Mouse (Mus musculus) liver, postnatal 0 days (tissue): ENCODE data around the gene Cnih4. TPM values are rescaled to one million over a fixed set of nuclear protein-coding genes. Genes with fewer than 3 reads are reported as not detected.
A peak's percentile ranks its signal among the peaks of the same experiment; 100 is the strongest.

Experiments
- ATAC-seq: fragments of 200-750 bp; cut with Nextera tagmentation; 2 replicates; pipeline ENCODE4 v1.8.0; 2017; ENCODE audit warnings: mild to moderate bottlenecking, moderate library complexity
- DNase-seq: peaks from one replicate; pipeline ENCODE4 v3.0.0-alpha.2; 2016
- H3K27ac ChIP-seq: fragments of 300-500 bp; sonication (generic); 2 replicates; pipeline ENCODE4 v1.5.1; 2014; ENCODE audit warnings: antibody characterized with exemption, moderate library complexity, mild to moderate bottlenecking, low read depth
- H3K27me3 ChIP-seq: fragments of 300-500 bp; sonication (generic); 2 replicates; pipeline ENCODE4 v1.6.1; 2014; ENCODE audit warnings: low read length, control low read depth, mixed read lengths; ENCODE audit not compliant: insufficient read depth
- H3K36me3 ChIP-seq: fragments of 300-500 bp; sonication (generic); replicated peaks from 2 replicates; pipeline ENCODE4 v1.6.1; 2014; ENCODE audit warnings: mild to moderate bottlenecking, control low read depth, low read length, moderate library complexity, mixed read lengths; ENCODE audit not compliant: insufficient read depth
- H3K4me1 ChIP-seq: fragments of 300-500 bp; sonication (generic); 2 replicates; pipeline ENCODE4 v1.6.1; 2014; ENCODE audit warnings: antibody characterized with exemption, mild to moderate bottlenecking, control low read depth; ENCODE audit not compliant: insufficient read depth
- H3K4me2 ChIP-seq: fragments of 300-500 bp; sonication (generic); 2 replicates; pipeline ENCODE4 v1.6.1; 2014; ENCODE audit warnings: low read depth, mild to moderate bottlenecking, low read length, moderate library complexity, mixed read lengths
- H3K4me3 ChIP-seq: fragments of 300-500 bp; sonication (generic); 2 replicates; pipeline ENCODE4 v1.5.1; 2014; ENCODE audit warnings: low read depth, low read length
- H3K9ac ChIP-seq: fragments of 300-500 bp; sonication (generic); replicated peaks from 2 replicates; pipeline ENCODE4 v1.6.1; 2014; ENCODE audit warnings: mild to moderate bottlenecking, moderate library complexity
- H3K9me3 ChIP-seq: fragments of 300-500 bp; sonication (generic); 2 replicates; pipeline ENCODE4 v1.6.1; 2016; ENCODE audit warnings: mild to moderate bottlenecking, control low read depth, low read length, mixed read lengths
- CTCF ChIP-seq: sonication (generic); IDR thresholded peaks from 2 replicates; pipeline ENCODE4 v1.5.1; 2016; ENCODE audit warnings: antibody characterized with exemption, low read depth
- EP300 ChIP-seq: IDR thresholded peaks from 2 replicates; pipeline ENCODE4 v1.6.1; 2016; ENCODE audit warnings: antibody characterized with exemption, low read depth, mild to moderate bottlenecking
- WGBS: fragments of 180-500 bp; shearing (Covaris S2); extraction: QIAGEN DNeasy Blood & Tissue Kit; methylation state at CpG from one replicate; pipeline ENCODE4 v1.1.7; 2014; ENCODE audit not compliant: insufficient replicate concordance; 5-methylcytosine and 5-hydroxymethylcytosine counted together
- polyA plus RNA-seq: library from polyadenylated mRNA; unstranded; fragments of >200 nt; fragmentation: Nextera tagmentation; extraction: Ambion mirVana; gene quantifications from 2 replicates; pipeline ENCODE4 v1.2.1, GENCODE M21; 2015

Gene Cnih4
- polyA plus RNA-seq, 1 experiment from 2014 or later = 40.0 TPM

GRCm38 (mm10) chr1:181188925-181189324 lies 44.4 kb downstream of the Cnih4 start:
- no peak overlapping the region for H3K9ac ChIP-seq
- WGBS = 54% methylated on average over 4 of the region's 4 CpGs
- H3K4me1 ChIP-seq = no peaks in the 10 kb centered on the region
- H3K4me3 ChIP-seq = no peak overlapping the region
- H3K27ac ChIP-seq = no peak overlapping the region
- ATAC-seq (0 out of 2 replicates have a peak, but pooled peaks have one; percentile 16), DNase-seq (no peak)
- H3K27me3 ChIP-seq = no peaks in the 10 kb centered on the region
- TF ChIP-seq EP300 (no peak), CTCF (no peak)
- no peak overlapping the region for H3K4me2 ChIP-seq
- H3K9me3 ChIP-seq = no peaks in the 10 kb centered on the region
- H3K36me3 ChIP-seq = peaks cover 90% of the 10 kb centered on the region

GRCm38 (mm10) chr1:181199446-181199845 lies 55.0 kb downstream of the Cnih4 start:
- no peak for DNase-seq
- Histone ChIP-seq H3K9ac (no peak overlapping the region), H3K4me1 (no peaks in the 10 kb centered on the region), H3K4me2 (no peak overlapping the region), H3K9me3 (no peaks in the 10 kb centered on the region), H3K27ac (no peak overlapping the region), H3K27me3 (no peaks in the 10 kb centered on the region), H3K4me3 (no peak overlapping the region), H3K36me3 (peaks cover 81% of the 10 kb centered on the region)
- 92% methylated on average over 4 of the region's 4 CpGs for WGBS
- no peak for ATAC-seq
- no peak for TF ChIP-seq CTCF
- TF ChIP-seq EP300 = no peak

GRCm38 (mm10) chr1:181210147-181210546 lies 65.7 kb downstream of the Cnih4 start:
- peaks cover 35% of the 10 kb centered on the region for H3K36me3 ChIP-seq
- 6% methylated on average over 4 of the region's 4 CpGs for WGBS
- ATAC-seq (0 out of 2 replicates have a peak, but pooled peaks have one; percentile 6), DNase-seq (no peak)
- peak overlapping the region; percentile 97 for H3K4me3 ChIP-seq
- peak overlapping the region; percentile 100 for H3K27ac ChIP-seq
- TF ChIP-seq CTCF = no peak
- TF ChIP-seq EP300 = no peak
- H3K27me3 ChIP-seq = no peaks in the 10 kb centered on the region
- H3K4me2 ChIP-seq = peak overlapping the region; percentile 95
- H3K9ac ChIP-seq = peak overlapping the region; percentile 100
- H3K9me3 ChIP-seq = no peaks in the 10 kb centered on the region
- peaks cover 19% of the 10 kb centered on the region for H3K4me1 ChIP-seq

GRCm38 (mm10) chr1:181210601-181211402 lies 66.3 kb downstream of the Cnih4 start:
- H3K4me1 ChIP-seq = peaks cover 23% of the 10 kb centered on the region
- no peaks in the 10 kb centered on the region for H3K27me3 ChIP-seq
- ATAC-seq = peak; percentile 32
- peak; percentile 76 for DNase-seq
- peak overlapping the region; percentile 97 for H3K4me3 ChIP-seq
- H3K27ac ChIP-seq = peak overlapping the region; percentile 100
- TF ChIP-seq CTCF (no peak), EP300 (no peak)
- no peaks in the 10 kb centered on the region for H3K9me3 ChIP-seq
- 1% methylated on average over 44 of the region's 56 CpGs for WGBS
- peaks cover 29% of the 10 kb centered on the region for H3K36me3 ChIP-seq
- H3K4me2 ChIP-seq = peak overlapping the region; percentile 95
- H3K9ac ChIP-seq = peak overlapping the region; percentile 100

GRCm38 (mm10) chr1:181211403-181211919 lies 67.0 kb downstream of the Cnih4 start:
- Histone ChIP-seq H3K27ac (peak overlapping the region; percentile 100), H3K36me3 (peaks cover 23% of the 10 kb centered on the region), H3K4me2 (peak overlapping the region; percentile 95), H3K27me3 (no peaks in the 10 kb centered on the region), H3K4me1 (peaks cover 23% of the 10 kb centered on the region), H3K4me3 (peak overlapping the region; percentile 97), H3K9me3 (no peaks in the 10 kb centered on the region), H3K9ac (peak overlapping the region; percentile 100)
- TF ChIP-seq CTCF (no peak), EP300 (no peak)
- WGBS = 0% methylated on average over 20 of the region's 72 CpGs
- DNase-seq (no peak), ATAC-seq (peak; percentile 26)

- TF ChIP-seq CTCF (peak; percentile 44), EP300 (no peak)
- Histone ChIP-seq H3K9me3 (no peaks in the 10 kb centered on the region), H3K27ac (peak within 1 kb of the TSS; percentile 100), H3K4me2 (peak within 1 kb of the TSS; percentile 95), H3K27me3 (no peaks in the 10 kb centered on the region), H3K9ac (peak within 1 kb of the TSS; percentile 100), H3K4me1 (peaks cover 27% of the 10 kb centered on the region), H3K4me3 (peak within 1 kb of the TSS; percentile 97), H3K36me3 (peaks cover 17% of the 10 kb centered on the region)
- DNase-seq (peak; percentile 87), ATAC-seq (peak; percentile 76)
- WGBS = under 1% methylated on average over 47 of the region's 54 CpGs
These were observed 67.6 kb downstream of the Cnih4 start, which contains the start of gene Wdr26 for GRCm38 (mm10) chr1:181211920-181212633. Wdr26 (minus strand) TSS chr1:181212001.
